In the genomic region with DNA sequence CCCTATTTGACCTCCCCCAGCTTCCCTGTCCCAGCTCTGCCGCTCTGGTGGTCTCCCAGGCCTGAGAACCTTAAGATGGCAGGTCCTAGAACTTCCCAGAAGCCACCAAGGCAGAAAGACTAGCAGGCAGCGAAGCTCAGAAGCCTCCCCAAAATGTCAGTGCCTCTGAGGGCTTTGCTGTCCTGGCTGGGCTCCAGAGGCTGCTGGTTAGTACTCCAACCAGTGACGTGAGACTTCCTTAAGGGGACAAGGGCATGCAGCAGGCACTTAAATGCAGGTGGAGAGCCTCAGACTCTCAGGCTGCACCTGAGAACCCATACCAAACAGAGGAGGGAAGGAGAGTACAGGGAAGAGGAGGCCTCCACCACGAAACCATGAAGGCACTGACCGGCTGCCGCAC, we compare ENCODE assay signal across 9 mouse cellular contexts. TPM values are rescaled to one million over a fixed set of nuclear protein-coding genes. Genes with fewer than 3 reads are reported as not detected.
DNase-seq lines count a peak whose midpoint lies in the region; ATAC-seq and TF ChIP-seq lines count a peak whose summit lies in the region.
"Had no signal": no experiment of that assay in that cellular context is flagged by ENCODE, and none has a peak within 500 bp of the region (broad histone marks: within the 10 kb centered on the region; RNA-seq: fewer than 3 reads in every experiment).

No protein-coding gene starts in this region.

- peak overlapping the region; percentile 51 for H3K27ac ChIP-seq in heart, embryonic 11.5 days (ENCODE audit: low read depth, low read length)
- peak overlapping the region; percentile 89 for H3K27ac ChIP-seq in lung, postnatal 0 days (ENCODE audit: low read length)

- H3K9ac ChIP-seq in heart, embryonic 11.5 days (ENCODE audit: low read depth, low read length), result peak overlapping the region; percentile 2
- peak overlapping the region; percentile 33 for H3K9ac ChIP-seq in lung, postnatal 0 days (replicated peaks; ENCODE audit: low read depth)

- 80% methylated on average over 6 of the region's 6 CpGs for WGBS in heart, embryonic 11.5 days (ENCODE audit: insufficient replicate concordance)
- 52% methylated on average over 6 of the region's 6 CpGs for WGBS in lung, postnatal 0 days

- no peaks in the 10 kb centered on the region for H3K27me3 ChIP-seq in heart, embryonic 11.5 days (ENCODE audit: control insufficient read depth, insufficient read depth, low read length)
- H3K27me3 ChIP-seq in lung, postnatal 0 days (replicated peaks; ENCODE audit: insufficient read depth, low read length), result no peaks in the 10 kb centered on the region

- no peak for TF ChIP-seq CTCF in lung, postnatal 0 days (IDR thresholded peaks at IDR 0.05)

- peak; percentile 60; the same call in 1 of the 2 replicates for TF ChIP-seq EP300 in lung, postnatal 0 days (IDR thresholded peaks at IDR 0.05)

- H3K9me3 ChIP-seq in heart, embryonic 11.5 days (replicated peaks; ENCODE audit: control insufficient read depth, low read length), result no peaks in the 10 kb centered on the region
- H3K9me3 ChIP-seq in lung, postnatal 0 days (ENCODE audit: low read length), result no peaks in the 10 kb centered on the region

- H3K4me2 ChIP-seq in heart, embryonic 11.5 days, result no peak overlapping the region
- H3K4me2 ChIP-seq in lung, postnatal 0 days (replicated peaks; ENCODE audit: low read depth, low read length), result peak overlapping the region; percentile 28; the same call in 1 of the 2 replicates

- ATAC-seq in heart, embryonic 11.5 days (replicated peaks; ENCODE audit: insufficient number of reproducible peaks, low FRiP score, low TSS enrichment), result no peak
- peak; percentile 63 for ATAC-seq in lung, postnatal 0 days

- H3K4me1 ChIP-seq in heart, embryonic 11.5 days (ENCODE audit: control insufficient read depth, insufficient read depth, low read length), result peaks cover 48% of the 10 kb centered on the region
- H3K4me1 ChIP-seq in lung, postnatal 0 days (ENCODE audit: insufficient read depth, low read depth, low read length), result peaks cover 33% of the 10 kb centered on the region

- H3K36me3 ChIP-seq in heart, embryonic 11.5 days (ENCODE audit: control insufficient read depth, insufficient read depth, low read length), result peaks cover 26% of the 10 kb centered on the region
- 0 out of 2 replicates have a peak, but pooled peaks cover 5% of the 10 kb centered on the region for H3K36me3 ChIP-seq in lung, postnatal 0 days (ENCODE audit: insufficient read depth, low read length)

- DNase-seq in heart, adult 8-10 months (ENCODE audit: low spot score), result no peak
- DNase-seq in cerebellum, adult 9-10 months, result peak; percentile 58
- DNase-seq in kidney, adult 9 months, result peak; percentile 35
- DNase-seq in lung, postnatal 0 days (ENCODE audit: low spot score), result peak; percentile 94
- DNase-seq in urinary bladder, postnatal 25 days (ENCODE audit: low spot score), result no peak
- DNase-seq in embryo, embryonic 9.5 days (ENCODE audit: extremely low spot score), result no peak
- no peak for DNase-seq in spleen, postnatal 36 days (ENCODE audit: low spot score in 2 of 2)

- H3K4me3 ChIP-seq in heart, embryonic 11.5 days (ENCODE audit: low read depth, low read length), result no peak overlapping the region
- H3K4me3 ChIP-seq in lung, postnatal 0 days (ENCODE audit: low read depth, low read length), result no peak overlapping the region

RNA-seq across cellular contexts. Expression of a gene that starts 3.6 kb away (rescaled TPM):
- polyA plus RNA-seq in heart, embryonic 11.5 days (2014; fragmentation: Nextera tagmentation; extraction: Ambion mirVana), result 87.0 and 95.3 TPM in 2 replicates
- total RNA-seq in heart, adult 8-10 months (2022), result 100 to 1,000 TPM in 2 of 4 experiments, 10 to 100 TPM in 2; 95.4 to 106 (median 99.0) TPM
- polyA plus RNA-seq in lung, postnatal 0 days (2015; fragmentation: Nextera tagmentation; extraction: Ambion mirVana), result 65.1 and 71.8 TPM in 2 replicates

RNA-seq across cellular contexts. Expression of a gene that starts 31.6 kb away (rescaled TPM):
- polyA plus RNA-seq in heart, embryonic 11.5 days (2014; fragmentation: Nextera tagmentation; extraction: Ambion mirVana), result 22.6 and 36.1 TPM in 2 replicates
- 1 to 10 TPM; 3.2 to 5.1 (median 4.5) TPM for total RNA-seq in heart, adult 8-10 months (2022)
- polyA plus RNA-seq in lung, postnatal 0 days (2015; fragmentation: Nextera tagmentation; extraction: Ambion mirVana), result 7.8 and 8.0 TPM in 2 replicates
- total RNA-seq: MEL had no signal

RNA-seq across cellular contexts. Expression of a gene that starts 38.1 kb away (rescaled TPM):
- polyA plus RNA-seq in heart, embryonic 11.5 days (2014; fragmentation: Nextera tagmentation; extraction: Ambion mirVana), result 31.6 and 37.2 TPM in 2 replicates
- total RNA-seq in heart, adult 8-10 months (2022), result 1 to 10 TPM in 2 of 4 experiments, under 1 TPM in 2; 0.80 to 3.1 (median 1.6) TPM
- polyA plus RNA-seq in lung, postnatal 0 days (2015; fragmentation: Nextera tagmentation; extraction: Ambion mirVana), result 5.3 and 8.2 TPM in 2 replicates

RNA-seq across cellular contexts. Expression of a gene that starts 41.3 kb away (rescaled TPM):
- polyA plus RNA-seq in heart, embryonic 11.5 days (2014; fragmentation: Nextera tagmentation; extraction: Ambion mirVana), result 0.20 TPM in 2 replicates
- total RNA-seq in heart, adult 8-10 months (2022), result not detected
- polyA plus RNA-seq in lung, postnatal 0 days (2015; fragmentation: Nextera tagmentation; extraction: Ambion mirVana), result 0.02 and 0.04 TPM in 2 replicates
- total RNA-seq: MEL had no signal

RNA-seq across cellular contexts. Expression of a gene that starts 49.7 kb away (rescaled TPM):
- polyA plus RNA-seq in heart, embryonic 11.5 days (2014; fragmentation: Nextera tagmentation; extraction: Ambion mirVana), result 0.06 and 0.09 TPM in 2 replicates
- total RNA-seq in heart, adult 8-10 months (2022), result under 1 TPM in 3 of 4 experiments, not detected in 1; 0.09 to 0.22 (median 0.14) TPM
- polyA plus RNA-seq in lung, postnatal 0 days (2015; fragmentation: Nextera tagmentation; extraction: Ambion mirVana), result 0.18 and 0.21 TPM in 2 replicates

Comparison
In these comparisons a context has a peak if more than half of its experiments do, and no peak if none do; other contexts are left out.
1. DNase-seq: peak in cerebellum, adult 9-10 months (single experiment), kidney, adult 9 months (single experiment) and lung, postnatal 0 days (single experiment); none in heart, adult 8-10 months (single experiment), urinary bladder, postnatal 25 days (single experiment), embryo, embryonic 9.5 days (single experiment) and spleen, postnatal 36 days (0 of 2).